Mouse (Mus musculus): ENCODE measurements around the gene Washc3. TPM values are rescaled to one million over a fixed set of nuclear protein-coding genes. Genes with fewer than 3 reads are reported as not detected.

Gene Washc3
- polyA plus RNA-seq, 1 experiment from 2014 or later = 60.4 TPM

- no peak for ATAC-seq (ENCODE audit: low read depth)
- H3K27ac ChIP-seq (ENCODE audit: low read length) = no peak overlapping the region
- 90% methylated on average over 6 of the region's 6 CpGs for WGBS
- no peak overlapping the region for H3K4me3 ChIP-seq (ENCODE audit: low read length)
- H3K4me2 ChIP-seq (ENCODE audit: low read depth, low read length) = no peak overlapping the region
- H3K36me3 ChIP-seq (ENCODE audit: control insufficient read depth, insufficient read depth, low read length) = no peaks in the 10 kb centered on the region
- no peak overlapping the region for H3K9ac ChIP-seq (ENCODE audit: low read length)
- H3K27me3 ChIP-seq (ENCODE audit: control insufficient read depth, insufficient read depth, low read depth, low read length) = no peaks in the 10 kb centered on the region
- peaks cover 8% of the 10 kb centered on the region for H3K4me1 ChIP-seq (replicated peaks; ENCODE audit: control insufficient read depth, insufficient read depth, low read length)
- H3K9me3 ChIP-seq (ENCODE audit: control insufficient read depth, low read length) = no peaks in the 10 kb centered on the region
Observed at GRCm38 (mm10) chr10:88203236-88203635, 2.3 kb downstream of the Washc3 start.

- no peak overlapping the region for H3K27ac ChIP-seq (ENCODE audit: low read length)
- no peaks in the 10 kb centered on the region for H3K4me1 ChIP-seq (replicated peaks; ENCODE audit: control insufficient read depth, insufficient read depth, low read length)
- 80% methylated on average over 5 of the region's 5 CpGs for WGBS
- H3K27me3 ChIP-seq (ENCODE audit: control insufficient read depth, insufficient read depth, low read depth, low read length) = no peaks in the 10 kb centered on the region
- no peak overlapping the region for H3K4me2 ChIP-seq (ENCODE audit: low read depth, low read length)
- H3K4me3 ChIP-seq (ENCODE audit: low read length) = no peak overlapping the region
- no peak overlapping the region for H3K9ac ChIP-seq (ENCODE audit: low read length)
- no peaks in the 10 kb centered on the region for H3K9me3 ChIP-seq (ENCODE audit: control insufficient read depth, low read length)
- H3K36me3 ChIP-seq (ENCODE audit: control insufficient read depth, insufficient read depth, low read length) = peaks cover 2% of the 10 kb centered on the region; the same call in 1 of the 2 replicates
- ATAC-seq (ENCODE audit: low read depth) = no peak
Observed at GRCm38 (mm10) chr10:88212644-88213043, 11.8 kb downstream of the Washc3 start.

GRCm38 (mm10) chr10:88214800-88215514, 14.1 kb downstream of the Washc3 start:
- H3K9me3 ChIP-seq (ENCODE audit: control insufficient read depth, low read length) = no peaks in the 10 kb centered on the region
- WGBS = 71% methylated on average over 20 of the region's 20 CpGs
- ATAC-seq (ENCODE audit: low read depth) = peak; percentile 52; the same call in 1 of the 2 replicates

GRCm38 (mm10) chr10:88218161-88218560, 17.3 kb downstream of the Washc3 start:
- H3K9me3 ChIP-seq (ENCODE audit: control insufficient read depth, low read length) = no peaks in the 10 kb centered on the region
- WGBS = 92% methylated on average over 3 of the region's 3 CpGs
- no peaks in the 10 kb centered on the region for H3K4me1 ChIP-seq (replicated peaks; ENCODE audit: control insufficient read depth, insufficient read depth, low read length)
- no peak overlapping the region for H3K4me2 ChIP-seq (ENCODE audit: low read depth, low read length)
- H3K36me3 ChIP-seq (ENCODE audit: control insufficient read depth, insufficient read depth, low read length) = peaks cover 4% of the 10 kb centered on the region; the same call in 1 of the 2 replicates
- no peaks in the 10 kb centered on the region for H3K27me3 ChIP-seq (ENCODE audit: control insufficient read depth, insufficient read depth, low read depth, low read length)
- H3K9ac ChIP-seq (ENCODE audit: low read length) = no peak overlapping the region
- no peak overlapping the region for H3K27ac ChIP-seq (ENCODE audit: low read length)
- no peak for ATAC-seq (ENCODE audit: low read depth)
- no peak overlapping the region for H3K4me3 ChIP-seq (ENCODE audit: low read length)

More at GRCm38 (mm10) chr10:88214800-88215514, 14.1 kb downstream of the Washc3 start:
- no peak overlapping the region for H3K27ac ChIP-seq (ENCODE audit: low read length)
- no peak overlapping the region for H3K4me2 ChIP-seq (ENCODE audit: low read depth, low read length)
- no peak overlapping the region for H3K9ac ChIP-seq (ENCODE audit: low read length)
- peaks cover 2% of the 10 kb centered on the region; the same call in 1 of the 2 replicates for H3K36me3 ChIP-seq (ENCODE audit: control insufficient read depth, insufficient read depth, low read length)
- H3K27me3 ChIP-seq (ENCODE audit: control insufficient read depth, insufficient read depth, low read depth, low read length) = no peaks in the 10 kb centered on the region
- no peak overlapping the region for H3K4me3 ChIP-seq (ENCODE audit: low read length)
- H3K4me1 ChIP-seq (replicated peaks; ENCODE audit: control insufficient read depth, insufficient read depth, low read length) = no peaks in the 10 kb centered on the region

- Histone ChIP-seq H3K9ac (ENCODE audit: low read length) (no peak overlapping the region), H3K4me3 (ENCODE audit: low read length) (no peak overlapping the region), H3K36me3 (ENCODE audit: control insufficient read depth, insufficient read depth, low read length) (peaks cover 4% of the 10 kb centered on the region; the same call in 1 of the 2 replicates), H3K4me1 (replicated peaks; ENCODE audit: control insufficient read depth, insufficient read depth, low read length) (no peaks in the 10 kb centered on the region), H3K27ac (ENCODE audit: low read length) (no peak overlapping the region), H3K9me3 (ENCODE audit: control insufficient read depth, low read length) (no peaks in the 10 kb centered on the region), H3K4me2 (ENCODE audit: low read depth, low read length) (no peak overlapping the region), H3K27me3 (ENCODE audit: control insufficient read depth, insufficient read depth, low read depth, low read length) (no peaks in the 10 kb centered on the region)
- 88% methylated on average over 5 of the region's 5 CpGs for WGBS
- no peak for ATAC-seq (ENCODE audit: low read depth)
Observed at GRCm38 (mm10) chr10:88221718-88222117, 20.8 kb downstream of the Washc3 start.

- WGBS = 81% methylated on average over 5 of the region's 5 CpGs
- peaks cover 2% of the 10 kb centered on the region; the same call in 1 of the 2 replicates for H3K36me3 ChIP-seq (ENCODE audit: control insufficient read depth, insufficient read depth, low read length)
- H3K9me3 ChIP-seq (ENCODE audit: control insufficient read depth, low read length) = no peaks in the 10 kb centered on the region
- no peaks in the 10 kb centered on the region for H3K27me3 ChIP-seq (ENCODE audit: control insufficient read depth, insufficient read depth, low read depth, low read length)
- H3K9ac ChIP-seq (ENCODE audit: low read length) = no peak overlapping the region
- no peak overlapping the region for H3K27ac ChIP-seq (ENCODE audit: low read length)
- H3K4me1 ChIP-seq (replicated peaks; ENCODE audit: control insufficient read depth, insufficient read depth, low read length) = no peaks in the 10 kb centered on the region
- ATAC-seq (ENCODE audit: low read depth) = no peak
- H3K4me2 ChIP-seq (ENCODE audit: low read depth, low read length) = no peak overlapping the region
- H3K4me3 ChIP-seq (ENCODE audit: low read length) = no peak overlapping the region
Observed at GRCm38 (mm10) chr10:88225421-88225820, 24.5 kb downstream of the Washc3 start.

GRCm38 (mm10) chr10:88227962-88228361, 27.1 kb downstream of the Washc3 start:
- WGBS = 89% methylated on average over 2 of the region's 2 CpGs
- ATAC-seq (ENCODE audit: low read depth) = no peak

GRCm38 (mm10) chr10:88228521-88229017, 27.7 kb downstream of the Washc3 start:
- whole genome bisulfite sequencing = 57% methylated on average over 8 of the region's 8 CpGs
- 0 out of 2 replicates have a peak, but pooled peaks have one; percentile 26 for ATAC-seq (ENCODE audit: low read depth)
- no peak overlapping the region for H3K9ac ChIP-seq (ENCODE audit: low read length)

More at GRCm38 (mm10) chr10:88227962-88228361, 27.1 kb downstream of the Washc3 start:
- Histone ChIP-seq H3K9ac (ENCODE audit: low read length) (no peak overlapping the region), H3K9me3 (ENCODE audit: control insufficient read depth, low read length) (no peaks in the 10 kb centered on the region), H3K4me1 (replicated peaks; ENCODE audit: control insufficient read depth, insufficient read depth, low read length) (no peaks in the 10 kb centered on the region), H3K27me3 (ENCODE audit: control insufficient read depth, insufficient read depth, low read depth, low read length) (no peaks in the 10 kb centered on the region), H3K4me3 (ENCODE audit: low read length) (no peak overlapping the region), H3K4me2 (ENCODE audit: low read depth, low read length) (no peak overlapping the region), H3K36me3 (ENCODE audit: control insufficient read depth, insufficient read depth, low read length) (no peaks in the 10 kb centered on the region; the same call in 1 of the 2 replicates), H3K27ac (ENCODE audit: low read length) (no peak overlapping the region)

GRCm38 (mm10) chr10:88231671-88232070, 30.8 kb downstream of the Washc3 start:
- no peak for ATAC-seq (ENCODE audit: low read depth)
- no peaks in the 10 kb centered on the region for H3K9me3 ChIP-seq (ENCODE audit: control insufficient read depth, low read length)
- peaks cover 7% of the 10 kb centered on the region; the same call in 1 of the 2 replicates for H3K36me3 ChIP-seq (ENCODE audit: control insufficient read depth, insufficient read depth, low read length)
- no peak overlapping the region for H3K4me2 ChIP-seq (ENCODE audit: low read depth, low read length)
- H3K27ac ChIP-seq (ENCODE audit: low read length) = no peak overlapping the region
- no peak overlapping the region for H3K4me3 ChIP-seq (ENCODE audit: low read length)
- 85% methylated on average over 8 of the region's 8 CpGs for WGBS
- H3K4me1 ChIP-seq (replicated peaks; ENCODE audit: control insufficient read depth, insufficient read depth, low read length) = no peaks in the 10 kb centered on the region
- no peak overlapping the region for H3K9ac ChIP-seq (ENCODE audit: low read length)
- no peaks in the 10 kb centered on the region for H3K27me3 ChIP-seq (ENCODE audit: control insufficient read depth, insufficient read depth, low read depth, low read length)

More at GRCm38 (mm10) chr10:88228521-88229017, 27.7 kb downstream of the Washc3 start:
- no peak overlapping the region for H3K4me3 ChIP-seq (ENCODE audit: low read length)
- H3K4me1 ChIP-seq (replicated peaks; ENCODE audit: control insufficient read depth, insufficient read depth, low read length) = no peaks in the 10 kb centered on the region
- no peaks in the 10 kb centered on the region for H3K27me3 ChIP-seq (ENCODE audit: control insufficient read depth, insufficient read depth, low read depth, low read length)
- no peak overlapping the region for H3K4me2 ChIP-seq (ENCODE audit: low read depth, low read length)
- H3K27ac ChIP-seq (ENCODE audit: low read length) = no peak overlapping the region
- no peaks in the 10 kb centered on the region for H3K9me3 ChIP-seq (ENCODE audit: control insufficient read depth, low read length)
- H3K36me3 ChIP-seq (ENCODE audit: control insufficient read depth, insufficient read depth, low read length) = no peaks in the 10 kb centered on the region; the same call in 1 of the 2 replicates

Measured in lung, embryonic 16.5 days (tissue).